Mouse (Mus musculus) hindbrain, embryonic 12.5 days (tissue): ENCODE measurements around the gene Unc119b. TPM values are rescaled to one million over a fixed set of nuclear protein-coding genes. Genes with fewer than 3 reads are reported as not detected.
A peak's percentile ranks its signal among the peaks of the same experiment; 100 is the strongest.
"Not testable (repeated sequence)": the region's sequence is repeated elsewhere in the genome, so short reads cannot be mapped to it uniquely, and the experiment has no call there.

Experiments used
- ATAC-seq: fragments of 200-750 bp; cut with Nextera tagmentation; 2 replicates; pipeline ENCODE4 v1.8.0; 2017; ENCODE audit warnings: moderate TSS enrichment; ENCODE audit not compliant: low FRiP score
- H3K27ac ChIP-seq: fragments of 300-500 bp; sonication (generic); 2 replicates; pipeline ENCODE4 v1.5.1; 2016; ENCODE audit warnings: mild to moderate bottlenecking
- H3K27me3 ChIP-seq: fragments of 300-500 bp; sonication (generic); 2 replicates; pipeline ENCODE4 v1.6.1; 2016; ENCODE audit warnings: mild to moderate bottlenecking
- H3K36me3 ChIP-seq: fragments of 300-500 bp; sonication (generic); 2 replicates; pipeline ENCODE4 v1.6.1; 2016; ENCODE audit warnings: mild to moderate bottlenecking
- H3K4me1 ChIP-seq: fragments of 300-500 bp; sonication (generic); 2 replicates; pipeline ENCODE4 v1.6.1; 2016
- H3K4me2 ChIP-seq: fragments of 300-500 bp; sonication (generic); replicated peaks from 2 replicates; pipeline ENCODE4 v1.6.1; 2016; ENCODE audit warnings: mild to moderate bottlenecking
- H3K4me3 ChIP-seq: fragments of 300-500 bp; sonication (generic); 2 replicates; pipeline ENCODE4 v1.5.1; 2016; ENCODE audit warnings: mild to moderate bottlenecking
- H3K9ac ChIP-seq: fragments of 300-500 bp; sonication (generic); 2 replicates; pipeline ENCODE4 v1.6.1; 2016; ENCODE audit warnings: mild to moderate bottlenecking, moderate library complexity
- H3K9me3 ChIP-seq: fragments of 300-500 bp; sonication (generic); replicated peaks from 2 replicates; pipeline ENCODE4 v1.6.1; 2016; ENCODE audit warnings: mild to moderate bottlenecking
- WGBS: fragments of 180-500 bp; shearing (Covaris S2); methylation state at CpG from one replicate; pipeline ENCODE4 v1.1.7; 2016; 5-methylcytosine and 5-hydroxymethylcytosine counted together
- polyA plus RNA-seq: library from polyadenylated mRNA; unstranded; fragments of >200 nt; fragmentation: Nextera tagmentation; extraction: Ambion mirVana; gene quantifications from 2 replicates; pipeline ENCODE4 v1.2.1, GENCODE M21; 2016

The Unc119b gene
- polyA plus RNA-seq, 1 experiment from 2014 or later: 62.0 TPM

GRCm38 (mm10) chr5:115125211-115125871 lies 9.4 kb downstream of the Unc119b start:
- Histone ChIP-seq H3K9me3 (no peaks in the 10 kb centered on the region), H3K27me3 (no peaks in the 10 kb centered on the region), H3K9ac (no peak overlapping the region), H3K36me3 (peaks cover 61% of the 10 kb centered on the region), H3K27ac (peak overlapping the region; percentile 30), H3K4me1 (peaks cover 10% of the 10 kb centered on the region; the same call in 1 of the 2 replicates), H3K4me2 (peak overlapping the region; percentile 21; the same call in 1 of the 2 replicates), H3K4me3 (no peak overlapping the region)
- WGBS: 22% methylated on average over 24 of the region's 24 CpGs
- ATAC-seq: peak; percentile 44; the same call in 1 of the 2 replicates

- Histone ChIP-seq H3K4me2 (no peak overlapping the region), H3K4me3 (no peak overlapping the region), H3K9ac (no peak overlapping the region), H3K27me3 (no peaks in the 10 kb centered on the region), H3K27ac (peak overlapping the region; percentile 30; the same call in 1 of the 2 replicates), H3K9me3 (no peaks in the 10 kb centered on the region), H3K4me1 (peaks cover 10% of the 10 kb centered on the region; the same call in 1 of the 2 replicates), H3K36me3 (peaks cover 55% of the 10 kb centered on the region)
- ATAC-seq: no peak
- WGBS: 97% methylated on average over 6 of the region's 6 CpGs
These were observed 10.1 kb downstream of the Unc119b start for GRCm38 (mm10) chr5:115124690-115125089.

GRCm38 (mm10) chr5:115120978-115121377 lies 13.8 kb downstream of the Unc119b start:
- no peaks in the 10 kb centered on the region for H3K9me3 ChIP-seq
- 81% methylated on average over 5 of the region's 5 CpGs for WGBS
- H3K36me3 ChIP-seq: peaks cover 34% of the 10 kb centered on the region
- H3K4me2 ChIP-seq: no peak overlapping the region
- no peak overlapping the region for H3K9ac ChIP-seq
- H3K4me3 ChIP-seq: no peak overlapping the region
- no peak for ATAC-seq
- no peak overlapping the region for H3K27ac ChIP-seq
- peaks cover 20% of the 10 kb centered on the region for H3K4me1 ChIP-seq
- H3K27me3 ChIP-seq: no peaks in the 10 kb centered on the region

GRCm38 (mm10) chr5:115118961-115119570 lies 15.7 kb downstream of the Unc119b start, which contains the start of gene Acads:
TSS of gene Acads (minus strand) at chr5:115119346.
- peak within 1 kb of the TSS; percentile 83 for H3K4me2 ChIP-seq
- peaks cover 11% of the 10 kb centered on the region for H3K4me1 ChIP-seq
- peak; percentile 82 for ATAC-seq
- WGBS: under 1% methylated on average over 39 of the region's 39 CpGs
- H3K36me3 ChIP-seq: peaks cover 33% of the 10 kb centered on the region
- no peaks in the 10 kb centered on the region for H3K9me3 ChIP-seq
- peak within 1 kb of the TSS; percentile 76 for H3K4me3 ChIP-seq
- no peaks in the 10 kb centered on the region for H3K27me3 ChIP-seq
- H3K27ac ChIP-seq: peak within 1 kb of the TSS; percentile 35
- peak within 1 kb of the TSS; percentile 83 for H3K9ac ChIP-seq

GRCm38 (mm10) chr5:115117467-115117866 lies 17.3 kb downstream of the Unc119b start:
- peaks cover 26% of the 10 kb centered on the region for H3K36me3 ChIP-seq
- H3K4me1 ChIP-seq: peaks cover 11% of the 10 kb centered on the region
- no peak overlapping the region for H3K4me3 ChIP-seq
- WGBS: 95% methylated on average over 13 of the region's 13 CpGs
- no peak for ATAC-seq
- H3K9me3 ChIP-seq: no peaks in the 10 kb centered on the region
- no peak overlapping the region for H3K4me2 ChIP-seq
- H3K27me3 ChIP-seq: no peaks in the 10 kb centered on the region
- no peak overlapping the region for H3K9ac ChIP-seq
- no peak overlapping the region for H3K27ac ChIP-seq

- Histone ChIP-seq H3K9ac (no peak overlapping the region), H3K4me2 (no peak overlapping the region), H3K9me3 (no peaks in the 10 kb centered on the region), H3K4me1 (peaks cover 11% of the 10 kb centered on the region), H3K36me3 (peaks cover 27% of the 10 kb centered on the region), H3K27me3 (no peaks in the 10 kb centered on the region), H3K4me3 (no peak overlapping the region), H3K27ac (no peak overlapping the region)
- 91% methylated on average over 3 of the region's 3 CpGs for WGBS
- no peak for ATAC-seq
These were observed 18.3 kb downstream of the Unc119b start for GRCm38 (mm10) chr5:115116426-115116825.

- ATAC-seq: no peak
- WGBS: 93% methylated on average over 8 of the region's 8 CpGs
These were observed 20.3 kb downstream of the Unc119b start for GRCm38 (mm10) chr5:115114501-115114900.

GRCm38 (mm10) chr5:115113244-115113643 lies 21.5 kb downstream of the Unc119b start:
- Histone ChIP-seq H3K36me3 (peaks cover 33% of the 10 kb centered on the region), H3K4me1 (peaks cover 13% of the 10 kb centered on the region), H3K27me3 (no peaks in the 10 kb centered on the region), H3K9ac (no peak overlapping the region), H3K27ac (no peak overlapping the region), H3K9me3 (no peaks in the 10 kb centered on the region), H3K4me2 (no peak overlapping the region), H3K4me3 (no peak overlapping the region)
- WGBS: 96% methylated on average over 12 of the region's 12 CpGs
- ATAC-seq: no peak

More at GRCm38 (mm10) chr5:115114501-115114900, 20.3 kb downstream of the Unc119b start:
- Histone ChIP-seq H3K27me3 (no peaks in the 10 kb centered on the region), H3K4me3 (no peak overlapping the region), H3K27ac (no peak overlapping the region), H3K36me3 (peaks cover 33% of the 10 kb centered on the region), H3K9me3 (no peaks in the 10 kb centered on the region), H3K4me1 (peaks cover 24% of the 10 kb centered on the region), H3K9ac (no peak overlapping the region), H3K4me2 (no peak overlapping the region)

GRCm38 (mm10) chr5:115111156-115111555 lies 23.6 kb downstream of the Unc119b start:
- whole genome bisulfite sequencing: 91% methylated on average over 8 of the region's 8 CpGs
- no peak overlapping the region for H3K4me3 ChIP-seq
- H3K9me3 ChIP-seq: no peaks in the 10 kb centered on the region
- no peak overlapping the region for H3K9ac ChIP-seq
- H3K27ac ChIP-seq: no peak overlapping the region
- H3K4me2 ChIP-seq: no peak overlapping the region
- peaks cover 21% of the 10 kb centered on the region for H3K36me3 ChIP-seq
- no peaks in the 10 kb centered on the region for H3K27me3 ChIP-seq
- no peak for ATAC-seq
- H3K4me1 ChIP-seq: peaks cover 13% of the 10 kb centered on the region

- not testable (repeated sequence) for H3K9ac ChIP-seq, H3K27me3 ChIP-seq, H3K4me1 ChIP-seq, H3K9me3 ChIP-seq, H3K4me3 ChIP-seq, ATAC-seq, H3K4me2 ChIP-seq, H3K27ac ChIP-seq
- WGBS: 97% methylated on average over 23 of the region's 23 CpGs
- peaks cover 30% of the 10 kb centered on the region for H3K36me3 ChIP-seq
These were observed 31.5 kb downstream of the Unc119b start for GRCm38 (mm10) chr5:115103253-115103652.

GRCm38 (mm10) chr5:115102231-115102630 lies 32.5 kb downstream of the Unc119b start:
- Histone ChIP-seq H3K9ac (no peak overlapping the region), H3K27ac (no peak overlapping the region), H3K4me3 (no peak overlapping the region), H3K4me2 (no peak overlapping the region), H3K9me3 (no peaks in the 10 kb centered on the region), H3K27me3 (no peaks in the 10 kb centered on the region), H3K4me1 (no peaks in the 10 kb centered on the region), H3K36me3 (peaks cover 38% of the 10 kb centered on the region)
- no peak for ATAC-seq
- 89% methylated on average over 2 of the region's 2 CpGs for WGBS

GRCm38 (mm10) chr5:115100473-115100872 lies 34.3 kb downstream of the Unc119b start:
- Histone ChIP-seq H3K9me3 (no peaks in the 10 kb centered on the region), H3K27ac (no peak overlapping the region), H3K36me3 (peaks cover 56% of the 10 kb centered on the region), H3K4me3 (no peak overlapping the region), H3K4me1 (no peaks in the 10 kb centered on the region), H3K9ac (no peak overlapping the region), H3K4me2 (no peak overlapping the region), H3K27me3 (no peaks in the 10 kb centered on the region)
- ATAC-seq: no peak
- 86% methylated on average over 6 of the region's 6 CpGs for WGBS
